Mouse (Mus musculus) layer of hippocampus, adult 18-20 months (tissue): ENCODE measurements around the gene Tlx2. TPM values are rescaled to one million over a fixed set of nuclear protein-coding genes. Genes with fewer than 3 reads are reported as not detected.

Source experiments
- DNase-seq, 2 experiments: peaks; one replicate each; pipeline ENCODE4 v3.0.0; 2022; ENCODE audit warnings: low spot score in 2 of 2
- microRNA-seq, 2 experiments: library from miRNA; unstranded; fragments of <30 nt; microRNA quantifications; one replicate each; pipeline ENCODE4 v1.2.0; 2021
- total RNA-seq, 2 experiments: library from RNA; stranded (reverse); gene quantifications; 2 replicates each; pipeline ENCODE4 v1.2.3; 2021

The Tlx2 gene
- total RNA-seq, 2 experiments from 2014 or later: not detected

GRCm38 (mm10) chr6:83025221-83025620 is 44.9 kb downstream of the Tlx2 start:
- no peak for DNase-seq

DNA sequence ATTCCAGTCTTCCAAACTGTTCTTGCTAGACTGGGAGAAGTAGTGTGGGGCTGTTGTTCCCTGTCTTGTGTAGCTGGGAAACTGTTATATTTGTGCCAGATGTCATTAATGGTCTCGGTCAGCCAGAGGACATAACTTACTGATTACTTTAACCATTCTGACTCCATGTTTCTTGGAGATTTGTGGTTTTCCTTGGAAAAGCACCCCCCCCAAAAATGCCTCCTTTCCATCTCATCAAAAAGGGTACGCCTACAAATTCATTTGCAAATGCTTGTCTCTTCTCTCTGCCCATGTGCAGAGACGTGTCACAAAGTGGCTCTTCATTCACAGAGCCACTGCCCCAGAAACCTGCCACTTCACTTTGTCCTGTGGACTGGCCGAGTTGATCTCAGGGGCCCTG is 45.7 kb downstream of the Tlx2 start:
- no peak for DNase-seq

DNA sequence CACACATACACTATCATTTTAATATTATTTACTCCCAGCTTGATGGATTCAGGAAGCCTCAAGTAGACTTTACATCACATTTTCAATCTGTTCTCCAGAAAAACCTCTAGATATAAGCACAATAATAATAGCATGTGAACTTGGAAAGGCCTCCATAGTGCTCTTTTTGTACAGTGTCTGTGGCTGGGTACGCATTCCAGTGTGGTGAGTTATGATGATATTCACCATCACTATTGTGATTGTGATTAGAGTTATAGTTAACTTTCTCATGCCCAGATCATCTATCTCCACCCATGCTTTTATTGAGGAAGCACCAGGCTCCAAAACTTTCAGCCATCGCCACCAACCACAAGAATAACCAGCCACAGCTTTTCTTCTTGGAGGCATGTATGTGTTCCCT is 46.3 kb downstream of the Tlx2 start:
- DNase-seq: no peak

DNA sequence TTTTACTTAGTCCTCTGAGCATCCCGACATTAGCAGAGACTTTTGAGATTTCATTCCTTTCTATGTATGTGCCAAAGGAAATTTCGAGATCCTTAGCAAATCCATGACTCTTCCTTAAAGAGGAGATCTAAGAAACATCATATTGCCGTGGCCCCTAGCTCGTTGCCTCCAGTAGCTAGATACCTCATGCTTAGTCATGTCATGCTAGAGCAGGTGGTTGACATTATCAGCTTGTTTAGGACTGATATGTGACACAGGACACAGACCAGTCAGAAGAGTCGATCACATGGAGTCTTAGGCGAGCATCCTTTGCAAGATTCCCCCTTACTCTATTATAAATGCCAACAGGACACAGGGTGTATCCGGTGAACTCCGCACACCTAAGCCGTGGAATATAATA is 47.1 kb downstream of the Tlx2 start:
- no peak for DNase-seq

DNA sequence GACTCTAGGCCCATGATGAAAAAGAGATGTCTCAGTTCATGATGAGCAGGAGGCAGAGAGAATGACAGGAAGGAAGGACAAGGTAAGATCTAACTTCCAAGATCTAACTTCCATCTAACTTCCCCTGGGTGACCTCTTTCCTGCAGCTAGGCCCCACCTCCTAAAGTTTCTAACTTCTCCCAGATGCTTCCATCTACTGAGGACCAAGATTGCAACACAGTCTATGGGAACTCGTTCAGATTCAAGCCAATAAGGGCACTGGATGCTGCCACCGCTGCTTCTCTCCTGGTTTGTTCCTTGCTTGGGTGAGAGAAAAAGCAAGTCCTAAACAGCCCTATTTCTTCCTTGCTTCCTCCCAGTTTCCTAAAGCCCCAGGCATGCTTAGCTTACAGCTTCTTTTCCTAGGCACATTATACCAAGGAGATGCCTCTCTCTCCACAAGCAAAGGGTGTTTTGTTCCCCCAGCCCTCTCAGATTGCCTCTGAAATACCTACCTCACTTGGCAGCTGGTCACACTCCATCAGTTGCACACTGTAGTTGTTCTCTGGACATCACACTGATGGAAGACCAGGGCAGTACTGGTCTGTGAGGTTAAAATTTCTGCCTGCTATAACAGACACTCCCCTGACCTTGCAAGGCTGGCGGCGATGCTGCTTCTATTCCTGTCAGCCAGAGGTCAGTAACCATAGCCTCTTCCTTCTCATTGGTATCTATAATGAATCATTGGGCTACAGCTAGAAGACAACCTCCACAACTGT is 49.1 kb downstream of the Tlx2 start:
- no peak for DNase-seq

- DNase-seq: no peak
Observed at GRCm38 (mm10) chr6:83020121-83020520, 50.0 kb downstream of the Tlx2 start.

- DNase-seq: no peak
Observed at GRCm38 (mm10) chr6:83019044-83019443, 51.0 kb downstream of the Tlx2 start.

Small RNA genes within 50 kb of the gene (microRNA-seq; reads per million reads assigned to microRNA genes)
- gene Mir3470a: 0 reads per million in 2 experiments
- 0.20 to 0.25 reads per million in 2 experiments for gene Mir7040

Other genes starting within 250 kb of the Tlx2 start
- 10 to 100 TPM; 40.1 to 40.8 TPM for gene Sema4f, start 130.5 kb downstream of the Tlx2 start, total RNA-seq
- gene M1ap, start 123.4 kb downstream of the Tlx2 start, total RNA-seq: not detected
- 1 to 10 TPM; 3.8 to 4.3 TPM for gene Dok1, start 36.8 kb downstream of the Tlx2 start, total RNA-seq
- gene Loxl3, start 36.1 kb downstream of the Tlx2 start, total RNA-seq: 1 to 10 TPM; 2.5 to 2.8 TPM
- 100 to 1,000 TPM; 125 to 137 TPM for gene Aup1, start 15.8 kb downstream of the Tlx2 start, total RNA-seq
- 10 to 100 TPM; 43.3 to 47.7 TPM for gene Htra2, start 15.0 kb downstream of the Tlx2 start, total RNA-seq
- under 1 TPM; 0.50 to 0.61 TPM for gene Dqx1, start 12.4 kb downstream of the Tlx2 start, total RNA-seq
- 10 to 100 TPM; 33.7 to 37.9 TPM for gene Pcgf1, start 7.6 kb upstream of the Tlx2 start, total RNA-seq
- gene Lbx2, start 16.1 kb upstream of the Tlx2 start, total RNA-seq: not detected
- gene Ccdc142, start 31.3 kb upstream of the Tlx2 start, total RNA-seq: 1 to 10 TPM; 7.7 to 9.4 TPM
- gene Gm42688, start 31.3 kb upstream of the Tlx2 start, total RNA-seq: 1 to 10 TPM; 6.5 to 7.6 TPM
- 10 to 100 TPM; 58.4 to 69.3 TPM for gene Mrpl53, start 38.7 kb upstream of the Tlx2 start, total RNA-seq
- gene Mogs, start 45.2 kb upstream of the Tlx2 start, total RNA-seq: 10 to 100 TPM; 27.0 TPM
- 10 to 100 TPM; 47.4 to 52.5 TPM for gene Wbp1, start 51.3 kb upstream of the Tlx2 start, total RNA-seq
- gene Ino80b, start 55.1 kb upstream of the Tlx2 start, total RNA-seq: 10 to 100 TPM; 28.0 to 29.5 TPM
- 10 to 100 TPM; 73.5 to 75.8 TPM for gene Rtkn, start 65.2 kb upstream of the Tlx2 start, total RNA-seq
- gene Wdr54, start 86.1 kb upstream of the Tlx2 start, total RNA-seq: 10 to 100 TPM; 24.4 to 27.6 TPM
- gene 1700003E16Rik, start 86.1 kb upstream of the Tlx2 start, total RNA-seq: 10 to 100 TPM; 25.3 to 26.1 TPM
- 100 to 1,000 TPM; 398 to 403 TPM for gene Dctn1, start 95.6 kb upstream of the Tlx2 start, total RNA-seq
- gene Slc4a5, start 149.5 kb upstream of the Tlx2 start, total RNA-seq: 1 to 10 TPM in 1 of 2 experiments, under 1 TPM in 1; 0.25 to 1.2 TPM